Mouse (Mus musculus) MEL (cell line): ENCODE measurements around the gene 1700022I11Rik. TPM values are rescaled to one million over a fixed set of nuclear protein-coding genes. Genes with fewer than 3 reads are reported as not detected.

Source experiments
- DNase-seq: peaks from one replicate; pipeline ENCODE4 v3.0.0; 2011; ENCODE audit warnings: low read depth, low spot score
- H3K27ac ChIP-seq: 2 replicates; pipeline ENCODE4 v1.5.1; 2012; ENCODE audit warnings: low read depth, mild to moderate bottlenecking, control low read depth, low read length, moderate library complexity; ENCODE audit not compliant: control insufficient read depth
- H3K27me3 ChIP-seq, 2 experiments: fragments of 150-350 bp in 1 of 2; sonication (generic) in 1 of 2; 2 replicates each; pipeline ENCODE4 v1.6.1; 2012; ENCODE audit warnings: low read length in 2 of 2, mild to moderate bottlenecking in 2 of 2, improper control_type of control experiment in 1 of 2, moderate library complexity in 1 of 2; ENCODE audit not compliant: insufficient read depth in 2 of 2, control insufficient read depth in 1 of 2
- H3K36me3 ChIP-seq, 2 experiments: 2 replicates each; pipeline ENCODE4 v1.6.1; 2012 to 2014; ENCODE audit warnings: low read length in 2 of 2, improper control_type of control experiment in 1 of 2, inconsistent platforms in 1 of 2, mild to moderate bottlenecking in 1 of 2; ENCODE audit not compliant: insufficient read depth in 2 of 2, control insufficient read depth in 1 of 2
- H3K4me1 ChIP-seq, 2 experiments: fragments of 150-350 bp in 1 of 2; sonication (generic) in 1 of 2; 2 replicates each; pipeline ENCODE4 v1.6.1; 2012; ENCODE audit warnings: low read length in 2 of 2, improper control_type of control experiment in 1 of 2, mild to moderate bottlenecking in 1 of 2; ENCODE audit not compliant: insufficient read depth in 2 of 2, control insufficient read depth in 1 of 2
- H3K4me3 ChIP-seq, 2 experiments: fragments of 150-350 bp in 1 of 2; sonication (generic) in 1 of 2; 2 replicates each; pipeline ENCODE4 v1.5.1; 2012; ENCODE audit warnings: low read depth in 2 of 2, low read length in 2 of 2, mild to moderate bottlenecking in 2 of 2, moderate library complexity in 2 of 2, control low read depth in 1 of 2, improper control_type of control experiment in 1 of 2; ENCODE audit not compliant: control insufficient read depth in 1 of 2, insufficient read depth in 1 of 2
- H3K79me2 ChIP-seq: 2 replicates; pipeline ENCODE4 v1.6.1; 2012; ENCODE audit warnings: mild to moderate bottlenecking, low read length, moderate library complexity; ENCODE audit not compliant: control insufficient read depth, poor library complexity, insufficient read depth
- H3K9ac ChIP-seq: 2 replicates; pipeline ENCODE4 v1.6.1; 2012; ENCODE audit warnings: low read depth, mild to moderate bottlenecking, control low read depth, low read length, moderate library complexity; ENCODE audit not compliant: control insufficient read depth, poor library complexity, severe bottlenecking
- H3K9me3 ChIP-seq: fragments of 150-350 bp; sonication (generic); replicated peaks from 2 replicates; pipeline ENCODE4 v1.6.1; 2012; ENCODE audit warnings: mild to moderate bottlenecking, low read length, improper control_type of control experiment, moderate library complexity; ENCODE audit not compliant: insufficient read depth
- BHLHE40 ChIP-seq: IDR thresholded peaks from 2 replicates; pipeline ENCODE4 v1.6.1; 2012; ENCODE audit warnings: low read depth, mild to moderate bottlenecking, inconsistent platforms, low read length, improper control_type of control experiment, borderline replicate concordance
- CHD1 ChIP-seq: IDR thresholded peaks from 2 replicates; pipeline ENCODE4 v1.6.1; 2012; ENCODE audit warnings: low read depth, mild to moderate bottlenecking, inconsistent platforms, low read length, improper control_type of control experiment
- CHD2 ChIP-seq: IDR thresholded peaks from 2 replicates; pipeline ENCODE4 v1.6.1; 2011; ENCODE audit warnings: low read length, improper control_type of control experiment
- CTCF ChIP-seq, 3 experiments: IDR thresholded peaks in 2 of 3; conservative IDR thresholded peaks in 1 of 3; 2 replicates each; pipeline ENCODE4 v1.5.1; 2011 to 2012; ENCODE audit warnings: low read length in 3 of 3, low read depth in 2 of 3, mild to moderate bottlenecking in 2 of 3, improper control_type of control experiment in 1 of 3, inconsistent platforms in 1 of 3, mixed read lengths in 1 of 3, moderate library complexity in 1 of 3; ENCODE audit not compliant: control insufficient read depth in 1 of 3, insufficient read depth in 1 of 3, poor library complexity in 1 of 3, severe bottlenecking in 1 of 3
- E2F4 ChIP-seq: IDR thresholded peaks from 2 replicates; pipeline ENCODE4 v1.6.1; 2011; ENCODE audit warnings: low read depth, low read length, improper control_type of control experiment, borderline replicate concordance
- ELF1 ChIP-seq: IDR thresholded peaks from 2 replicates; pipeline ENCODE4 v1.6.1; 2014; ENCODE audit warnings: low read depth, mild to moderate bottlenecking, inconsistent platforms, low read length, improper control_type of control experiment, moderate library complexity
- EP300 ChIP-seq, 2 experiments: IDR thresholded peaks; 2 replicates each; pipeline ENCODE4 v1.6.1; 2011; ENCODE audit warnings: improper control_type of control experiment in 2 of 2, low read length in 2 of 2, low read depth in 1 of 2, mild to moderate bottlenecking in 1 of 2
- ETS1 ChIP-seq: IDR thresholded peaks from 2 replicates; pipeline ENCODE4 v1.6.1; 2012; ENCODE audit warnings: low read depth, mild to moderate bottlenecking, inconsistent platforms, low read length, improper control_type of control experiment, moderate library complexity
- GABPA ChIP-seq: IDR thresholded peaks from 2 replicates; pipeline ENCODE4 v1.6.1; 2012; ENCODE audit warnings: low read depth, mild to moderate bottlenecking, inconsistent platforms, low read length, improper control_type of control experiment, moderate library complexity
- GATA1 ChIP-seq: IDR thresholded peaks from 2 replicates; pipeline ENCODE4 v1.6.1; 2011; ENCODE audit warnings: low read depth, low read length, improper control_type of control experiment
- HCFC1 ChIP-seq: IDR thresholded peaks from 2 replicates; pipeline ENCODE4 v1.6.1; 2012; ENCODE audit warnings: low read depth, mild to moderate bottlenecking, inconsistent platforms, low read length, improper control_type of control experiment, moderate library complexity
- JUND ChIP-seq: IDR thresholded peaks from 2 replicates; pipeline ENCODE4 v1.6.1; 2011; ENCODE audit warnings: low read depth, mild to moderate bottlenecking, improper control_type of control experiment, low read length
- KAT2A ChIP-seq: conservative IDR thresholded peaks from 2 replicates; pipeline ENCODE4 v1.6.1; 2012; ENCODE audit warnings: low read depth, low read length, improper control_type of control experiment, inconsistent platforms
- MAFK ChIP-seq: IDR thresholded peaks from 2 replicates; pipeline ENCODE4 v1.6.1; 2011; ENCODE audit warnings: low read depth, mild to moderate bottlenecking, low read length, improper control_type of control experiment, borderline replicate concordance
- MAX ChIP-seq: IDR thresholded peaks from 2 replicates; pipeline ENCODE4 v1.6.1; 2011; ENCODE audit warnings: low read length, improper control_type of control experiment
- MAZ ChIP-seq: IDR thresholded peaks from 2 replicates; pipeline ENCODE4 v1.6.1; 2012; ENCODE audit warnings: low read depth, mild to moderate bottlenecking, inconsistent platforms, low read length, improper control_type of control experiment
- MEF2A ChIP-seq: IDR thresholded peaks from 2 replicates; pipeline ENCODE4 v1.6.1; 2014; ENCODE audit warnings: low read depth, mild to moderate bottlenecking, inconsistent platforms, low read length, improper control_type of control experiment; ENCODE audit not compliant: poor library complexity, insufficient replicate concordance, severe bottlenecking; ENCODE audit errors: extremely low read depth
- MXI1 ChIP-seq: IDR thresholded peaks from 2 replicates; pipeline ENCODE4 v1.6.1; 2011; ENCODE audit warnings: mild to moderate bottlenecking, low read depth, low read length, improper control_type of control experiment
- MYB ChIP-seq: IDR thresholded peaks from 2 replicates; pipeline ENCODE4 v1.6.1; 2011; ENCODE audit warnings: mild to moderate bottlenecking, low read depth, low read length, improper control_type of control experiment
- NELFE ChIP-seq: IDR thresholded peaks from 2 replicates; pipeline ENCODE4 v1.6.1; 2011; ENCODE audit warnings: low read depth, low read length, improper control_type of control experiment
- NRF1 ChIP-seq: IDR thresholded peaks from 2 replicates; pipeline ENCODE4 v1.6.1; 2014; ENCODE audit warnings: low read depth, mild to moderate bottlenecking, inconsistent platforms, low read length, improper control_type of control experiment, moderate library complexity; ENCODE audit not compliant: poor library complexity, insufficient read depth, severe bottlenecking
- POLR2A ChIP-seq, 2 experiments: IDR thresholded peaks; 2 replicates each; pipeline ENCODE4 v1.6.1; 2011 to 2012; ENCODE audit warnings: low read length in 2 of 2, mild to moderate bottlenecking in 2 of 2, control low read depth in 1 of 2, improper control_type of control experiment in 1 of 2, low read depth in 1 of 2, moderate library complexity in 1 of 2; ENCODE audit not compliant: control insufficient read depth in 1 of 2, insufficient read depth in 1 of 2, poor library complexity in 1 of 2
- POLR2AphosphoS2 ChIP-seq: IDR thresholded peaks from 2 replicates; pipeline ENCODE4 v1.6.1; 2011; ENCODE audit warnings: low read length, improper control_type of control experiment
- POLR2AphosphoS5 ChIP-seq: IDR thresholded peaks from 2 replicates; pipeline ENCODE4 v1.6.1; 2012; ENCODE audit warnings: low read depth, borderline replicate concordance, mild to moderate bottlenecking, inconsistent platforms, low read length, moderate library complexity, mixed read lengths
- RAD21 ChIP-seq: IDR thresholded peaks from 2 replicates; pipeline ENCODE4 v1.6.1; 2011; ENCODE audit warnings: mild to moderate bottlenecking, low read depth, low read length, improper control_type of control experiment
- RCOR1 ChIP-seq: IDR thresholded peaks from 2 replicates; pipeline ENCODE4 v1.6.1; 2012; ENCODE audit warnings: low read depth, mild to moderate bottlenecking, inconsistent platforms, low read length, improper control_type of control experiment
- SIN3A ChIP-seq: IDR thresholded peaks from 2 replicates; pipeline ENCODE4 v1.6.1; 2012; ENCODE audit warnings: low read length, improper control_type of control experiment, inconsistent platforms
- SMC3 ChIP-seq: IDR thresholded peaks from 2 replicates; pipeline ENCODE4 v1.6.1; 2011; ENCODE audit warnings: low read depth, low read length, improper control_type of control experiment
- TAL1 ChIP-seq: IDR thresholded peaks from 2 replicates; pipeline ENCODE4 v1.6.1; 2012; ENCODE audit warnings: mild to moderate bottlenecking, inconsistent platforms, low read length, moderate library complexity, mixed read lengths
- TBP ChIP-seq: IDR thresholded peaks from 2 replicates; pipeline ENCODE4 v1.8.0; 2011; ENCODE audit warnings: low read depth, low read length, improper control_type of control experiment
- TCF12 ChIP-seq: IDR thresholded peaks from 2 replicates; pipeline ENCODE4 v1.6.1; 2014; ENCODE audit warnings: low read depth, mild to moderate bottlenecking, inconsistent platforms, low read length, improper control_type of control experiment, moderate library complexity
- USF1 ChIP-seq: IDR thresholded peaks from 2 replicates; pipeline ENCODE4 v1.6.1; 2014; ENCODE audit warnings: low read depth, mild to moderate bottlenecking, inconsistent platforms, low read length, improper control_type of control experiment, moderate library complexity
- USF2 ChIP-seq, 2 experiments: IDR thresholded peaks; 2 replicates each; pipeline ENCODE4 v1.6.1; 2011 to 2012; ENCODE audit warnings: improper control_type of control experiment in 2 of 2, low read length in 2 of 2, borderline replicate concordance in 1 of 2, inconsistent platforms in 1 of 2, low read depth in 1 of 2, mild to moderate bottlenecking in 1 of 2; ENCODE audit not compliant: insufficient read depth in 1 of 2
- ZC3H11A ChIP-seq: IDR thresholded peaks from 2 replicates; pipeline ENCODE4 v1.6.1; 2012; ENCODE audit warnings: low read depth, mild to moderate bottlenecking, inconsistent platforms, low read length, improper control_type of control experiment
- ZKSCAN1 ChIP-seq: IDR thresholded peaks from 2 replicates; pipeline ENCODE4 v1.6.1; 2012; ENCODE audit warnings: low read depth, mild to moderate bottlenecking, inconsistent platforms, low read length, improper control_type of control experiment, moderate library complexity
- ZMIZ1 ChIP-seq: IDR thresholded peaks from 2 replicates; pipeline ENCODE4 v1.6.1; 2012; ENCODE audit warnings: low read depth, mild to moderate bottlenecking, inconsistent platforms, low read length, improper control_type of control experiment, moderate library complexity
- ZNF384 ChIP-seq: IDR thresholded peaks from 2 replicates; pipeline ENCODE4 v1.6.1; 2012; ENCODE audit warnings: low read depth, mild to moderate bottlenecking, inconsistent platforms, low read length, improper control_type of control experiment
- polyA plus RNA-seq, 2 experiments: library from polyadenylated mRNA; stranded (reverse) in 1 of 2; unstranded in 1 of 2; fragments of >175 nt in 1 of 2; fragments of >200 nt in 1 of 2; gene quantifications; 2 replicates each; pipeline versions ENCODE4 v1.2.1 to v1.2.4; 2012; ENCODE audit warnings: low replicate concordance in 2 of 2, low read depth in 1 of 2; ENCODE audit not compliant: insufficient read length in 2 of 2, insufficient read depth in 1 of 2, missing spikeins in 1 of 2
- total RNA-seq: library from RNA; depleted of rRNA; stranded (reverse); fragments of 300-350 nt; gene quantifications from 2 replicates; pipeline ENCODE4 v1.2.3, GENCODE M21; 2012

The 1700022I11Rik gene
- total and polyA plus RNA-seq, 3 experiments: 0.39 to 0.54 TPM; not detected in 1

- Histone ChIP-seq H3K27ac (peak overlapping the region; percentile 32; the same call in 1 of the 2 replicates), H3K9ac (peak overlapping the region; percentile 79), H3K27me3 (no peaks in the 10 kb centered on the region), H3K79me2 (no peaks in the 10 kb centered on the region; the same call in 1 of the 2 replicates), H3K9me3 (no peaks in the 10 kb centered on the region), H3K36me3 (no peaks in the 10 kb centered on the region), H3K4me3 (peak overlapping the region; percentile 70 to 77), H3K4me1 (peaks cover 0 to 8% of the 10 kb centered on the region in 2 experiments; a peak in 1 of 4 replicates)
- peak; percentile 87 for DNase-seq
- TF ChIP-seq NELFE (peak; percentile 38; the same call in 1 of the 2 replicates), GABPA (no peak), ZKSCAN1 (no peak), ETS1 (peak; percentile 68), TAL1 (no peak), RAD21 (no peak), MEF2A (no peak), ELF1 (0 out of 2 replicates have a peak, but pooled peaks have one; percentile 8), CHD2 (no peak), USF1 (no peak), POLR2AphosphoS5 (no peak), BHLHE40 (no peak), RCOR1 (no peak), TCF12 (0 out of 2 replicates have a peak, but pooled peaks have one; percentile 2), SMC3 (no peak), CTCF (IDR thresholded peaks at IDR 0.05 in 2 of 3, conservative IDR thresholded peaks at IDR 0.05 in 1 of 3; ENCODE audit: control insufficient read depth in 1 of 3, insufficient read depth in 1 of 3, low read depth in 2 of 3, low read length in 3 of 3, poor library complexity in 1 of 3, severe bottlenecking in 1 of 3) (no peak), HCFC1 (no peak), POLR2A (IDR thresholded peaks at IDR 0.05; ENCODE audit: control insufficient read depth in 1 of 2, insufficient read depth in 1 of 2, low read depth in 1 of 2, low read length in 2 of 2, poor library complexity in 1 of 2) (peak in 1 of 2 experiments; percentile 5; a peak in 1 of 4 replicates), ZMIZ1 (no peak), CHD1 (no peak), NRF1 (no peak), E2F4 (no peak), POLR2AphosphoS2 (no peak), MAZ (peak; percentile 21; the same call in 1 of the 2 replicates), SIN3A (no peak; the same call in 1 of the 2 replicates), TBP (no peak), EP300 (IDR thresholded peaks at IDR 0.05; ENCODE audit: low read depth in 1 of 2, low read length in 2 of 2) (no peak), ZNF384 (no peak), USF2 (IDR thresholded peaks at IDR 0.05; ENCODE audit: borderline replicate concordance in 1 of 2, insufficient read depth in 1 of 2, low read depth in 1 of 2, low read length in 2 of 2) (no peak), MYB (no peak), MAFK (no peak), GATA1 (no peak), JUND (no peak), MAX (no peak), KAT2A (no peak), MXI1 (no peak; the same call in 1 of the 2 replicates), ZC3H11A (no peak)
These were observed 19.3 kb upstream of the 1700022I11Rik start for GRCm38 (mm10) chr4:42950065-42950558.
